Mouse (Mus musculus) erythroid progenitor cell, adult 5-6 weeks (primary cell): Measurements from ENCODE around the gene Antxr2. TPM values are rescaled to one million over a fixed set of nuclear protein-coding genes. Genes with fewer than 3 reads are reported as not detected.

Experiments used
- ATAC-seq: replicated peaks from 2 replicates; pipeline ENCODE4 v1.8.0; 2016; ENCODE audit warnings: moderate number of reproducible peaks, mild to moderate bottlenecking, moderate TSS enrichment, inconsistent platforms; ENCODE audit not compliant: poor library complexity, low FRiP score, severe bottlenecking
- total RNA-seq, 2 experiments: library from RNA; stranded (forward) in 1 of 2; stranded (reverse) in 1 of 2; fragments of 150-400 nt in 1 of 2; fragments of 186-747, 209-891 nt in 1 of 2; gene quantifications; 2 replicates each; pipeline versions ENCODE4 v1.2.3 to v1.2.4; 2015 to 2017; ENCODE audit warnings: low replicate concordance in 2 of 2

Gene Antxr2
- total RNA-seq, 2 experiments from 2014 or later, result 1.2 to 2.9 TPM

DNA sequence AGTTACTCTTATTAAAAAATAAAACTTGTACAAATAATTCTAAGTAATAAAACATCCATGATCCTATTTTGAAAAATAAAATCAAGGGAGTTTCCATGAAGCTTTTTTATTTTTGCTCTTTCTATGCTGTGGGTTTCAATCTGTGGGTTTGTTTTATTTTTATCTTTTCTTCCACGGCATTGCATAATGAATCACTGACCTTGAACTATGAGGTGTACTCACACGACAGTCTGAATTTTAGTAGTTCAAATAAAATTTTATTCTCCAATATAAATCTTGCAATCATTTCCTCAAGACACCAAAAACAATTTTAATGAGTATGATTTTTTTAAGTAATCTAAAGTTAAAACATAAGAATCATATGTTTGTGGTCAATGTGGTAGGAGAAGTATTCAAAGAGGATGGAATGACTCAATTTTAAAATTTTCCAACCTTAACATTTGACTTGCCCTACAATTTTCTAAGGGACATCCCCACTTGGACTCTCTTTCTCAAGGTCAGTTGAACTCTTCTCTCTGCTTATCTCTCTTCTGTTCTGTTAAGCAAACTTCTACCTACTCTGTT, 31.5 kb downstream of the Antxr2 start:
- ATAC-seq, result no peak

DNA sequence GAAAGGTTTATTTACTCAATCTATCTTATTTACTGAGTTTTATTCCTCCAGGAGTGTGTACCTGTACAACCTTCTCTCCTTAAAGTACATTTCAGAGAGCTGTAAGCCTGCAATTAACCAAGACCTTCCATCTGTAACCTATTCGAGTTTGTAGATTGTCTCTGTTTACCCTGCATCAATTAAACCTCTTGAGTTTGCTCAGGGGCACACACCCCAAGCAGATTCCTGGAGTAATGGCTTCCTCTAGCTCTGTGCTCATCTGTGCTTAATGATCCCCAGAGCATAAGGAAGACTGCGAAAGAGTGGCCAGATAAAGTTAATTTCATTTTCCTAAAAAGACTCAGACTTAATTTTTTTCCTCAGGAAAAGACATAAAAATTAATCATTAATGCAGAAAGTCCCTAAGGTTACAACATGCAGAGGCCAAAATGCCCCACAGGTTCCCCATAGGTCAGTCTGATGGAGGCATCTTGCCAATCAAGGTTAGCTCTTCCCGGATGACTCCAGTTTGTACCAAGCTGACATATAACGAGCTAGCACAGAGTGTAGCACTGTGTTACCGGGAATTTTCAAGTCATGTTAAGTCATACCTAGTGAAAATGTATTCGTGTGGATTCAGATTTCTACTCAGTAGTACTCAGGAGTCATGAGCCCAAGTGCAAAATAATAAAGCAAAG, 34.2 kb downstream of the Antxr2 start:
- ATAC-seq, result no peak

DNA sequence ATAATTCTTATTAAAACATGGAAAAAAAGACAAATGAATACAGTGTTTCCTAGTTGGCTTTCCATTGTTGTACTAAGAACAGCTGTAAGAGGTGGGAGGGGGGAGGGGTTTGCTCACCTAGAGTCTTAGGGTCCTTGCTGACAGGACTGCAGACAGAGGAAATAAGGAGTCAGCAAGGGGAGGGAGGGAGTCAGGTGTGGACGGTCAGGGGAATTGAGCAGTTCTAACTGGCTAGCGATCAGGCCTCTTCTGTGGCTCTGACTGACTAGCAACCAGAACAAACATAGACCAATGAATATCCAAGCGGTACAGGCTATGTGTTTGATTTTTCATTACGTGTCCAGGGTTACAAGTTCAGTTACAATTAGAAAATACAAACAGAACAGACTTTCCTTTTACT, 35.0 kb downstream of the Antxr2 start:
- ATAC-seq, result no peak

DNA sequence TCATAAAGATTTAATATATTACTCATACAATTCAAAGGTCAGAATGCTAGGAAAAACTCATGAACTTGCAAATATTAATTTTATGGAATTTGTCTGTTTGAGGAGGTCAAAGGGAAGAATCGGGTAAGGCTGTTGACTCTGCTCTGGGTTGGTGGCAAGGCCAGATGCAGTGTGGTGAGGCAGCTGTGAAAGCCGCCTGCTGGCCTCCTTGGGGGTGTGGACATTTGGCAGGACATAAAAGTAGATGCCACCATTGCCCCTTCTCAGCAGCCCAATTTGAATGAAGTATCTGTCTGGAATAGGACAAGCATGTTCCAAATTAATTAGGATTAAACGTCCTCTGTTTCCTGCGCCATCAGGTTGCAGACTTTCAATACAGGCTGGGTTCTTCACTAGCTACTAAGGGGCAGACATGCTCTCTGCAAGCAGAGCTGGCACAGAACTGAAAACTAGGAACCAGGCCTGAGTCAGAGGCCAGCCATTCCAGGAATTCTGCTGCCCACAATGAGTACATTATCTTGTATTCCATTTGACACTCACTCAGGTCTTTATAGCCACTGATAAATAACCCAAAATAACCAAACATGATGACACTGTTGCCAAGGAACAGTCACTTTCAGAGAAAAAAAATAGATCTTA, 44.1 kb downstream of the Antxr2 start:
- ATAC-seq, result no peak

DNA sequence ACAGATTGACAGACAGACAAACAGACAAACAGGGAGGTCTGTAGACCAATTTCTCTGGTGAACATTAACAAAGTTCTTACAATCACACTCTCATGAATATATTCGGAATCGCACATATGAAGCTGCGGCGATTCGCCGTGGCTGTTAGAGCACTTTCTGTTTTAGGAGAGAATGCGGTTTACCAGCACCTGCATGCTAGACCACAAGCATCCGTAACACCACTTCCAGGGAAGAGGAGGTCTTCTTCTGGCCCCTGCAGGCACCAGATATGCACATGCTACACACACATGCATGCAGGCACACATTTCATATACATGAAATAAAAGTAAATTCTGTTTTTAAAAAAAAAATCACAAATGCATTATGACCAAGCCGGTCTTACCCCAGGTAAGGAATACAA, 47.5 kb downstream of the Antxr2 start:
- ATAC-seq, result no peak

DNA sequence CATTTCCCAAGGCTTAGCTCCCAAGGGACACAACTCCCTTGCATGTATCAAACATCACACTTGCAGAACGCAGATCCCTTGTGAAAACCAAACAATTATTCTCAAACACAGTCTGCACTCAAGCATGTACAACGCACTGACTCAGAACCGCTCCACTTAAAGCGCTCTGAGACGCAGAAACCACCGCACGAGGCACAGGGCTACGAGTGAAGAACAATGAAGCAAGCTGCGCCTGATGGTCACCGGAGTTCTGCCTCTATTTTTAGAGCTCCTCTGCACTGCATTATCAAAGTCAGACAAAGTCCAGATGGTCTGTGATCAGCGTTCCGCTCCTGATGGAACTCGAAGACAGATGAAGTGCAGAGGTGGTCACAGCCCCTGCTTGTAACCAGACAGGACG, 50.4 kb downstream of the Antxr2 start:
- no peak for ATAC-seq

DNA sequence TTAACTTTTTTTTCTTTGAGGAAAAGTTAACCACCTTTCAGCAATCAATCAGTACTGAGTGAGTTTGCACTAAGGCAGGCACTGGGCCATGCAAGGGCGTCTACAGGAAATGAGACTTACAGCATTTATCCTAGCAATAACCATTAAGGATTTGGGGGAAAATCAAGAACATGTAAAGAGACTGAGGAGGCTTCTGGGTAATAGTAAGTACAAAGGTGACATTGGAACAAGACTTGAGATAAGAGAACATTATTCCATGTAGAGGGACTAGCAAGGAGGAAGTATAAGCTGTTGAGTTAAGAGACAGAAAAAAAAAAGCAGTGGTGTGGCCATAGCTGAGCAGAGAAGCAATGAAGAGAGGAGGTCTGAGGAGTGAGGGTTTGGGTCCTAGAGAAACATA, 57.5 kb downstream of the Antxr2 start:
- no peak for ATAC-seq

DNA sequence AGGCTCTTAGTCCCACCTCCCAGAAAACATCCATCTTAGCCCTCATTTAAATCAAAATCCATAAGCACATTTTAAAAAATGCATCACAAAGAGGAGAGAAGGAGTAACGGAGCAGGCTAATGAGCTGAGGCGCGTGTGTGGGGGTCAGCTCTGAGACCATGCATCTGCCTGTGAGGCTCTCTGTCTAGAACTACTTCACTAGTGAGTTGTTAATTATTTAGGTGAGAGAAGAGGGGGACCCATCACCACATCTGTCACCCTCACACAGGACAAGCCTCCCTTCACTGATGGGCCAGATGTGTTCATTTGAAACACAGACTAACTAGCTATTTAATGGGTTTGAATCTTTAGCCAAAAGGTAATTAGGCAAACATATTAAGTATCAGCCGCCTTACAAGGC, 58.8 kb downstream of the Antxr2 start:
- no peak for ATAC-seq

DNA sequence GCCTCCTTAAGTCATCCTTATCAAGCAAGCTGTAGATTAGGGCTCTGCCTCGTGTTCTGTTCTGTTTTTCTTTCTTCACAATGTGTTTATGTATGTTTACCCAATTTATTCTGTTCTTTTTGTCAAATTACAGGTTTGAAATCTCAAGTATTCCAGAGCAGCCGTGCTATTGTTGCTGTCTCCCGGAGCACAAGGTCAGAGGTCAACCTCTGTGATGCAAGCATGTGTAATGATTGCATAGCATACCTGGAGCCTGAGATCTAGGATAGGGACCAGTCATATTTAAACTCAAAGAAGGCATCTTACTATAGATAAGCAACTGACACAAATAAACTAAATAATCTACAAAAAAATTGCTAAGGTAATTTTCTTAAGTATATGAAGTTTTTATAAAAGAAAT, 59.6 kb downstream of the Antxr2 start:
- ATAC-seq, result no peak

DNA sequence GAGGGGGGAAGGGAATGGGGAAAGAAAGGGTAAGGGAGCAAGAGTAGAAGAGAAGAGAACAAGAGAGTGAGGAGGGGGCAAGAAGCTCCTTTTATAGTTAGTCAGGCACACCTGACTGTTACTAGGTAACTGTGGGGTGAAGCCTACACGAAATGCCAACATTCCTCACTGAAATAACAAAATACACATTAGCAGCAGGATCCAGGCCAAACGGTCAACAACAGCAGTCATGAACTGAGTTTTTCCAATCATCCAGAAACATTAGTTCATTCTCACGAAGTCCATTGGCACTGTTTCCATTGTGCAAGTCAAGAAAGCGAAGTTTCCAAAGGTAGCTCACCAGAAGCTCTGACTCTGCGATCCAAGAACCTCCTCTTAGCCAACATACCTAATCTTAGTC, 63.8 kb downstream of the Antxr2 start:
- no peak for ATAC-seq

DNA sequence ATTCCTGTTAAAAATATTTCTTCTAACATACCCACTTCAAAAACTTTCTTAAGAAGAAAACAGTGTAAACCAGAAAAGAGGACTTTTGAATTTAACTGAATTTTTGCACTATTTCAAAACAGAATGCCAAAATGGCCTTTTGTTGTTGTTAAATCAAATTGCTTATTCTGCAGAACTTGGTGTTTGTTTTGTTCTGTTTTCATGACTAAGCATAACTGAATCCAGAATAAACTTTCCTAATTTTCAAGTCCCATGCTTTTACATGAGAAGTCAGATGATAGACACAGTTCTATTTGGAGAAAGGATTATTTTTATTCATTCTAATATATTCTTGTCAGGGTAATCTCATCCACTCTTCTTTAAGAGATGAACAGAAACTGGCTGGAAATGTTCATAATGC, 64.7 kb downstream of the Antxr2 start:
- no peak for ATAC-seq

DNA sequence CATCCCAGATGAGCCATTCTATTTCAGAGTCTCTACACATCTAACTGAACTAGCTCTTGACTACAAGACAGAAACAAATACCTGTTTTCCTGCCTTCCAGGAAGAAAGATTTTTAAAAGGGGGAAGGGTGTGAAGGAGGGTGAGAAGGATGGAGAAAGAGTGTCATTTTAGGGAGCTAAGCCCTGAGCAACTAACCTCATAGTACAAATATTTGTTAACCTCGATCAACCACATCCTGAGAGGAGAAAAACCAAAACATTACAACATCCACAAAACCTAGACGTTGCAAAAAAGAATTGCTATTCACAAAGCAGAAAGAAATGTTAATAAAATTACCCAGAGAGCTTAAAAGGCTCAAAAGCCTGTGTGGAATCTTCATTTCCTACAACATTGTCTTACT, 66.4 kb downstream of the Antxr2 start:
- ATAC-seq, result no peak

DNA sequence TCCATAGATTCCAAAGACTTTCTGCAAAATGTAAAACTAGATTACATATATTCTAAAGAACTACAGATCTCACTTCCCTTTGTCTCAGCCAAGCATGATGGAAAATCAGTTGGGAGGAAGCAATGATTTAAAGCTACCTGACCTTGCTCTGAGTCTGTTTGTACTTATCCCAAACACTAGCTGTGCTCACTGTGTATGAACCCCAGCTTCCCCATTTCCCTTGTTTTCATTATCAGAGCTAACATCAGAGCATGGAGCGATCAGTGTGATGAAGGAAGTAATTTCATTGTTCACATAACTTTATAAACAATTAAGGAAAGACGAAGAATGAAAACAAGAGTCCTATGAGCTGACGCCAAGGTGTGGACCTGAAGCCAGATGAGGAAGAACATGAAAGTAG, 68.3 kb downstream of the Antxr2 start:
- ATAC-seq, result no peak

DNA sequence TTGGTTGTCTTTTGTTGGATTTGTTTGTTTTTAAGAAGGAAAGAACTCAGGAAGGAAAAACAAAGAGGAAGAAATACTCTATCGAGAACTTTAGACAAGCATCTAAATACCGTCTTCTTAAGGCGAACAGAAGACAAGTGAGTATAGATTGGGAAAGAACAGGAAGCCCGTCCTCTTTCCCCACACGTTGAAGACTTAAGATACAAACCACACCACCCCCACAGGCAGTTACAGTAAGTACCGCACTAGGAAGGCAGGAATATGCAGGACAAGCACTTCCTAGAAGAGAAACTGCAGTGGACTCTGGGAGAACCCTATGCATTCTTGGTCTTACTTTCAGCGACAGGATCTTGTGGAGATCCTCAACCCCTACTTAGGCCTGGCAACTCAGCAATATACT, 69.1 kb downstream of the Antxr2 start:
- no peak for ATAC-seq

DNA sequence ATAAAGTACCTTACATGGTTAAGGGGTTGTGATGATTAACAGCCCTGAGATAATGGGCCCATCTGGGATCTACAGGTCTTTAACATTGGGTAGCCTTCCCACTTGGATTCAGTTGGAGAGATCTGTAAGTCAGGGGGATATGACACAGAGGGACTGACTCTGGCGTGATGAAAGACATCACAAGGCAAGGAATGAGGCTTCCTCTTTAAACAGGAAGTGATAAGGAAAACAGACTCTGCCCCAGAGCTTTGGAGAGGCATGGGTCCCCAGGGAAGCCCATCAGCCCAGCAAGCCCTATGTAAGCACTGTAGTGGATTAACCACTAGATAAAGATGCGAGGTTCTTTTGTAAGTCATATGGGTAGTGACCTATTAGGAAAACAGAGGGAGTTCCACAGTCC, 71.2 kb downstream of the Antxr2 start:
- no peak for ATAC-seq

DNA sequence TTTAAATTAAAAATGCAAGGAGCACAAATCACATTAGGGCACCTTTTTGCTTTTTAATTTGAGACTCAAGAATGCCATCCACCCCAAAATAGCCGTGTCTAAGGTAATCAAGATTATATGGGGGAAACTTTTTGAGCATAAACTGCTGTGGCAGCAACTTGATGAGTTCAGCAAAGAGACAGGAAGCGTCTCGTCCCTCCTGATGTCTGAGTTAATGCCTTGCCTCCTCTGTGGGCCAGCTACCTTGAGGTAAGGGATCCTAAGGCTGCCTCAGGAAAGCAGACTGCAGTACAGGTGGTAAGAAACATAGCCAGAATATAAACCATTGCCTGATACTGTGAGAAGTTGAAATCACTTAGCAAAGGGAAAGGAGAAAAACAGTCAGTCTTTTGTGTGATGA, 71.8 kb downstream of the Antxr2 start:
- ATAC-seq, result no peak

DNA sequence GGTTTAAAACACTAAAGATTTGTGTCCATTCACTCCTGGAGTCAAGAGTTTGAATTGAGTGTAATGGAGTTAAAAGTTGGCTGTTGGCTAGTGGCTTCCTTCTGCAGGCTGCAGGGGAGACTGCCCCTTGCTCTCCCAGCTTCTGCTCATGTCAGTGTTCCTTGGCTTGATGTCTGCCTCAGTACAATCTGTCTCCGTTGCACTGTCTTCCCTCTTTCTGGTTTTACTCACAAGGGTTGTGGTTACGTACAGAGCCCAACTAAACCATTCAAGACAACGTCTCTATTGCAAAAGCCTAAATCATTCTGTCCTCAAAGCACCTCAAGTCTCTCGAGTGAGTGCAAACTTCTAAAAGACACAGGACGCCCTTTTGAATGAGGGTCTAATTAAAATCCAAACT, 73.3 kb downstream of the Antxr2 start:
- no peak for ATAC-seq

DNA sequence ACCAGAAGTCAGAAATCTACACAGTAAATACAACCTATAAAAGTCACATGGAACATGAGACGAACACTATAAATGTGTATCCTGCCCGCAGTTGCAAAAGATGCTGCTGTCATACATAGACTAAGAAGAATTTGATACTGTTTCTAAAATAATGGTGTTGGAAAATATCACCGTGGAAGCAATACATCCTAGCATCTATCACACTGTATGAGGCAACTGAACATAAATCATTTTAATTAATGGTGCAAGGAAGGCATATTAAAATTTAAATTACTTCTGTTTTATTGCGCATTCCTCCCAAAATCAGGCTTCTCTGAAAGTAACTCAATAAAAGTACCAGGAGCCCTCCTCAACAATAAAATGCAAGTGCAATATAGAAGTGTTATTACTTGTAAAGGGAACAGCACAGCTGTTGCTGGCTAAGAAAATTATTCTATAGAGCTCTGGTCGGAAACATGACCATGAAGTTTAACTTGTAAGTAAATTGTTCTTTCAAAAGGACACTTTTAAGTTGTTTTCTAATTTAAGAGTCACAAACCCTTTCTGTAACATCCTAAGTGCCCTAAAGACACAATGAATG, 76.6 kb downstream of the Antxr2 start:
- ATAC-seq, result no peak

DNA sequence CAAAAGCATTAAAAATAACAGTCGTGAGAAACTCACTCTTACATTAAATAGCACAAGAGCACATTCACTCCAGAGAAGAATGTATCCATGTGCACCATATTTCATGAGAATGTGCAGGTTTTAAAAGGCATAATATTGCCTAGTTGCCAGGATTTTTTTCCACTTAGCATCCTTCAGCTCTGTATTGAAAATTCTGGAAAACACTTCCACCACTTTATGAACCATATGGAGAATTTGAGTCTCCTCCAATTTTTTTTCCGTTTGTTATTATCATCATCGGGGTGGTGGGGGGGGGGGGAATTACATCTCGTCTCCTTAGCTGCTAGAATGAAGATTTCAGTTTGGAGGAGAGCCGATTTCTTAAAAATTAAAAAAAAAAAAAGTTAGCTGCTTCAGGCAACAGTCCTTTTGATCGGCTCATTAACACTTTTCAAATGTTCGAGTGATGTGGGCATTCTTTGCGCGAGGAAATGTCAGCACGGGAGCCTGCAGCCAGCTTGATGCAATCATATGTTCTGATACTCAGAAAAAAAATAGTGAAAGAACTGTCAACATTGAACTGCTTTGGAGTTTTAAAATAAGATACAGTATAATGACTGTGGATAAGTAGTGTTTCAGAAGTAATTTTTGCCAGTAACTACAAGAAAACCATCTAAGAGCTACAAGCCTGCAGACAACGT, 77.5 kb downstream of the Antxr2 start:
- no peak for ATAC-seq

DNA sequence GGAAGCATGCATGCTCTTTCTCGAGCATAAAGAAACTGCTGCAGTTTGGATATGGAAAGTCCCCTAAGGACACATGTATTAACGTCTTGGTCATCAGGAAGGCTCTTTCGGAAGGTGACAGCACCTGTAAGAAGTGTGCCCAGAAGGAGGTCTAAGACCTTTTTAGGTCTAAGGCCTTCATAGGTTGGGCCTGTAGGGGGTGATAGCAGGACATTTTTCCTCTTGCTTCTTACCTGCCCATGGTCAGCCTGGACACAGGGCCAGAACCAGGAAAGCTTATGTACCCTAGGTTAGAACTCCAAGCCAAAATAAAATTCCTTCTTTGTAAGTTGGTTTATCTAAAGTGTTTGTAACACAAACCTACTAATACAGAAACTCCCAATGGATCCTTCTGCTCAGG, 83.6 kb downstream of the Antxr2 start:
- no peak for ATAC-seq

DNA sequence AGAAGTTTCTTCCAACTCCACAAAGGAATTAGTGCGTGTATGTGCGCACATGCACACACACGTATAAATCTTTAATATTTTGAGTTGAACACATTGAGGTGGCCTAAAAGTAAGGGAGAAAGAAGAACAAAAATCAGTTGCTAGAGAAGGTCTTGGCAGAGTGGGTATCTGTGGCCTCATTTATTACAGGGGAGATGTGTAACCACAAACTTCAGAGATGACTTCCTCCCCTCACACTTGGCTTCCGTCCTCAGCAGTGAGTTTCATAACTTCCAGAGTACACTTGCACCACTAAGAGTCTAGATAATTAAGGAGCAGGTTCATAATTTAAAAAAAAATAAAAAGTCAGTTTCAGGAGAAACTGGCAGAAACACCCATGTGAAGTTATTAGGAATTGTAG, 84.6 kb downstream of the Antxr2 start:
- ATAC-seq, result no peak
